Mouse (Mus musculus) stomach, embryonic 14.5 days (tissue): ENCODE data around the gene B130006D01Rik. TPM values are rescaled to one million over a fixed set of nuclear protein-coding genes. Genes with fewer than 3 reads are reported as not detected.
"Not testable (repeated sequence)": the region's sequence is repeated elsewhere in the genome, so short reads cannot be mapped to it uniquely, and the experiment has no call there.

Source experiments
- ATAC-seq: fragments of 200-750 bp; cut with Nextera tagmentation; 2 replicates; pipeline ENCODE4 v1.8.0; 2017; ENCODE audit warnings: low read depth, moderate TSS enrichment; ENCODE audit not compliant: insufficient number of reproducible peaks, insufficient read depth, low FRiP score
- H3K27ac ChIP-seq: fragments of 300-500 bp; sonication (generic); 2 replicates; pipeline ENCODE4 v1.5.1; 2014; ENCODE audit warnings: mild to moderate bottlenecking, low read length, moderate library complexity, mixed read lengths
- H3K27me3 ChIP-seq: fragments of 300-500 bp; sonication (generic); 2 replicates; pipeline ENCODE4 v1.6.1; 2014; ENCODE audit warnings: low read length, control low read depth, mixed read lengths; ENCODE audit not compliant: control insufficient read depth, insufficient read depth
- H3K36me3 ChIP-seq: fragments of 300-500 bp; sonication (generic); 2 replicates; pipeline ENCODE4 v1.6.1; 2014; ENCODE audit warnings: mild to moderate bottlenecking, control low read depth, low read length, moderate library complexity, mixed read lengths; ENCODE audit not compliant: control insufficient read depth, insufficient read depth
- H3K4me1 ChIP-seq: fragments of 300-500 bp; sonication (generic); 2 replicates; pipeline ENCODE4 v1.6.1; 2014; ENCODE audit warnings: low read length, control low read depth, mixed read lengths; ENCODE audit not compliant: control insufficient read depth, insufficient read depth
- H3K4me2 ChIP-seq: fragments of 300-500 bp; sonication (generic); replicated peaks from 2 replicates; pipeline ENCODE4 v1.6.1; 2014; ENCODE audit warnings: low read depth, low read length, control low read depth
- H3K4me3 ChIP-seq: fragments of 300-500 bp; sonication (generic); 2 replicates; pipeline ENCODE4 v1.5.1; 2014; ENCODE audit warnings: low read depth, low read length, control low read depth
- H3K9ac ChIP-seq: fragments of 300-500 bp; sonication (generic); replicated peaks from 2 replicates; pipeline ENCODE4 v1.6.1; 2014; ENCODE audit warnings: low read depth, mild to moderate bottlenecking, control low read depth, low read length, moderate library complexity, mixed read lengths
- H3K9me3 ChIP-seq: fragments of 300-500 bp; sonication (generic); 2 replicates; pipeline ENCODE4 v1.6.1; 2016; ENCODE audit warnings: low read depth, low read length, control low read depth; ENCODE audit not compliant: control insufficient read depth
- WGBS: fragments of 180-500 bp; shearing (Covaris S2); extraction: QIAGEN DNeasy Blood & Tissue Kit; methylation state at CpG from one replicate; pipeline ENCODE4 v1.1.7; 2014; 5-methylcytosine and 5-hydroxymethylcytosine counted together
- polyA plus RNA-seq: library from polyadenylated mRNA; unstranded; fragments of >200 nt; fragmentation: Nextera tagmentation; extraction: Ambion mirVana; gene quantifications from 2 replicates; pipeline ENCODE4 v1.2.1, GENCODE M21; 2014

Gene B130006D01Rik
- polyA plus RNA-seq, 1 experiment from 2014 or later: 2.5 TPM

- 80% methylated on average over 5 of the region's 5 CpGs for WGBS
- Histone ChIP-seq H3K4me3 (no peak overlapping the region), H3K36me3 (peaks cover 20% of the 10 kb centered on the region), H3K4me1 (0 out of 2 replicates have a peak, but pooled peaks cover 5% of the 10 kb centered on the region), H3K4me2 (no peak overlapping the region), H3K9ac (no peak overlapping the region), H3K27ac (no peak overlapping the region), H3K9me3 (no peaks in the 10 kb centered on the region), H3K27me3 (no peaks in the 10 kb centered on the region)
- ATAC-seq: no peak
These were observed 24.9 kb downstream of the B130006D01Rik start for GRCm38 (mm10) chr11:95748331-95748730.

GRCm38 (mm10) chr11:95749619-95750018 lies 26.2 kb downstream of the B130006D01Rik start:
- Histone ChIP-seq H3K4me3 (no peak overlapping the region), H3K36me3 (peaks cover 24% of the 10 kb centered on the region), H3K27me3 (no peaks in the 10 kb centered on the region), H3K4me2 (no peak overlapping the region), H3K9ac (no peak overlapping the region), H3K27ac (no peak overlapping the region), H3K9me3 (no peaks in the 10 kb centered on the region), H3K4me1 (0 out of 2 replicates have a peak, but pooled peaks cover 5% of the 10 kb centered on the region)
- 86% methylated on average over 15 of the region's 15 CpGs for WGBS
- ATAC-seq: no peak

DNA sequence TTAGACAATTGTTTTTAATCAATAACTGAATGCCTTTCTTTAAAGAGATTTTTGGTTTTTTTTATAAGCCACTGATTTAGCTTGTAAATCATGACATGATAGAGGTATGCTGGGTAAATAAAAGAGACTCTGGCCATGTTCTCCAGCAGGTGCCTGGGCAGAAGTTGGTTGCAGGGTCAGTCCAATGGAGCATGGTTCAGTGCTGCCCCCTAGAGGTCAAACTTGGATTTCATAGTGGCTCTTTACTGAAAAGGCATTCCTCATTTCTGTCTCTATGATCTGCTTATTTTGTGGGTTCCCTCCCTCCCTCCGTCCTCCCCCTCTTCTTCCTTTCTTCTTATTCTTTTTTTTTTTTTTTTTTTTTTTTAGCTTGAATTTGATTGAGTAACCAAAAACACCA lies 27.6 kb downstream of the B130006D01Rik start:
- Histone ChIP-seq H3K4me2 (no peak overlapping the region), H3K9ac (no peak overlapping the region), H3K27me3 (no peaks in the 10 kb centered on the region), H3K4me3 (no peak overlapping the region), H3K9me3 (no peaks in the 10 kb centered on the region), H3K4me1 (no peaks in the 10 kb centered on the region), H3K27ac (no peak overlapping the region), H3K36me3 (peaks cover 29% of the 10 kb centered on the region)
- 27% methylated on average over 1 of the region's 1 CpGs for WGBS
- ATAC-seq: no peak

DNA sequence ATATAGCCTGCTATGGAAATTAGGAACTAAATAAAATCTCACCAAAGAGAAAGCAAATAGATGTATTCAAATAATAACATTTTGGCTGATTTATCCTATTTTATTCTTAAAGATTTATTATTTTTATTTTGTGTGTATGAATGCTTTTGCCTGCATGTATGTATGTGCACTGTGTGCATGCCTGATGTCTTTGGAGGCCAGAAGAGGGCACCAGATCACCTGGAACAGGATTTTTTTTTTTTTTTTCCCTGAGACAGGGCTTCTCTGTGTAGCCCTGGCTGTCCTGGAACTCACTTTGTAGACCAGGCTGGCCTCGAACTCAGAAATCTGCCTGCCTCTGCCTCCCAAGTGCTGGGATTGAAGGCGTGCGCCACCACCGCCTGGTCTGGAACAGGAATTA lies 31.8 kb downstream of the B130006D01Rik start:
- not testable (repeated sequence) for H3K9me3 ChIP-seq, H3K4me3 ChIP-seq, H3K27me3 ChIP-seq, H3K9ac ChIP-seq, H3K4me2 ChIP-seq, H3K4me1 ChIP-seq, ATAC-seq, H3K27ac ChIP-seq
- H3K36me3 ChIP-seq: peaks cover 21% of the 10 kb centered on the region
- 95% methylated on average over 4 of the region's 4 CpGs for WGBS

- H3K9me3 ChIP-seq: no peaks in the 10 kb centered on the region
- H3K4me1 ChIP-seq: 0 out of 2 replicates have a peak, but pooled peaks cover 3% of the 10 kb centered on the region
- 93% methylated on average over 5 of the region's 5 CpGs for WGBS
- no peak overlapping the region for H3K27ac ChIP-seq
- H3K36me3 ChIP-seq: peaks cover 8% of the 10 kb centered on the region; the same call in 1 of the 2 replicates
- H3K27me3 ChIP-seq: no peaks in the 10 kb centered on the region
- no peak overlapping the region for H3K4me3 ChIP-seq
- H3K4me2 ChIP-seq: no peak overlapping the region
- H3K9ac ChIP-seq: no peak overlapping the region
- ATAC-seq: no peak
These were observed 37.1 kb downstream of the B130006D01Rik start for GRCm38 (mm10) chr11:95760521-95760920.

GRCm38 (mm10) chr11:95762996-95763395 lies 39.6 kb downstream of the B130006D01Rik start:
- no peak overlapping the region for H3K4me2 ChIP-seq
- no peaks in the 10 kb centered on the region for H3K9me3 ChIP-seq
- H3K9ac ChIP-seq: no peak overlapping the region
- H3K27ac ChIP-seq: no peak overlapping the region
- peaks cover 6% of the 10 kb centered on the region; the same call in 1 of the 2 replicates for H3K36me3 ChIP-seq
- H3K4me1 ChIP-seq: 0 out of 2 replicates have a peak, but pooled peaks cover 3% of the 10 kb centered on the region
- no peak for ATAC-seq
- no peaks in the 10 kb centered on the region for H3K27me3 ChIP-seq
- WGBS: 81% methylated on average over 4 of the region's 4 CpGs
- H3K4me3 ChIP-seq: no peak overlapping the region

- no peak overlapping the region for H3K4me2 ChIP-seq
- H3K9me3 ChIP-seq: no peaks in the 10 kb centered on the region
- no peak for ATAC-seq
- H3K36me3 ChIP-seq: peaks cover 6% of the 10 kb centered on the region; the same call in 1 of the 2 replicates
- H3K27ac ChIP-seq: no peak overlapping the region
- H3K4me3 ChIP-seq: no peak overlapping the region
- WGBS: 83% methylated on average over 8 of the region's 8 CpGs
- H3K27me3 ChIP-seq: no peaks in the 10 kb centered on the region
- 0 out of 2 replicates have a peak, but pooled peaks cover 3% of the 10 kb centered on the region for H3K4me1 ChIP-seq
- H3K9ac ChIP-seq: no peak overlapping the region
These were observed 41.4 kb downstream of the B130006D01Rik start for GRCm38 (mm10) chr11:95764806-95765205.

GRCm38 (mm10) chr11:95765334-95765733 lies 41.9 kb downstream of the B130006D01Rik start:
- H3K9ac ChIP-seq: no peak overlapping the region
- H3K4me3 ChIP-seq: no peak overlapping the region
- no peak for ATAC-seq
- H3K9me3 ChIP-seq: no peaks in the 10 kb centered on the region
- 0 out of 2 replicates have a peak, but pooled peaks cover 3% of the 10 kb centered on the region for H3K4me1 ChIP-seq
- 76% methylated on average over 10 of the region's 10 CpGs for WGBS
- H3K36me3 ChIP-seq: peaks cover 6% of the 10 kb centered on the region; the same call in 1 of the 2 replicates
- H3K27ac ChIP-seq: no peak overlapping the region
- no peak overlapping the region for H3K4me2 ChIP-seq
- H3K27me3 ChIP-seq: no peaks in the 10 kb centered on the region

DNA sequence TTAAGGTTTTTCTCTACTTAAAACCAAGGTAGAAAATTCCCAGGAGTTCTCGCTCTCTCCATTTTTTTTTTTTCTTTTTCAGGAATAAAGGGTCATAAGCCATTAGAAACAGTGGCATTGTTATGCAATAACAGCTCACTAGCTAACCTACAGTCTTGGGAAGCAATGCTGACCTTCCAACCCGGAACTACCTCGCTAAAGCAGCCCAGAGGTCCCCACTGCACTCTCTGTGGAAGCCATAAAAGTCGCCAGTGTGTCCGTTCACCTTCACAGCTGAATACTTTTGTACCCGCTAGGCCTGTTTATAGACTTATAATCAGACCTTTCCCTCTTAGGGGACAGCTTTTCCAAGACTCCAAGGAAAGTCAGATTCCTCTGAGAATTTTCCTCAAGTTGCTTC lies 44.9 kb downstream of the B130006D01Rik start:
- ATAC-seq: no peak
- Histone ChIP-seq H3K9me3 (no peaks in the 10 kb centered on the region), H3K4me1 (0 out of 2 replicates have a peak, but pooled peaks cover 3% of the 10 kb centered on the region), H3K36me3 (peaks cover 6% of the 10 kb centered on the region; the same call in 1 of the 2 replicates), H3K27ac (no peak overlapping the region), H3K27me3 (no peaks in the 10 kb centered on the region), H3K4me3 (no peak overlapping the region), H3K4me2 (no peak overlapping the region), H3K9ac (no peak overlapping the region)
- WGBS: 90% methylated on average over 6 of the region's 6 CpGs
